Mouse (Mus musculus) forebrain, embryonic 11.5 days (tissue): ENCODE results near the gene Foxred1. TPM values are rescaled to one million over a fixed set of nuclear protein-coding genes. Genes with fewer than 3 reads are reported as not detected.
A peak's percentile ranks its signal among the peaks of the same experiment; 100 is the strongest.

Experiments used
- ATAC-seq: fragments of 200-750 bp; cut with Nextera tagmentation; replicated peaks from 2 replicates; pipeline ENCODE4 v1.8.0; 2017; ENCODE audit warnings: moderate TSS enrichment; ENCODE audit not compliant: low FRiP score
- DNase-seq: peaks from one replicate; pipeline ENCODE4 v3.0.0-alpha.2; 2017; ENCODE audit warnings: low spot score
- H3K27ac ChIP-seq: fragments of 300-500 bp; sonication (generic); 2 replicates; pipeline ENCODE4 v1.5.1; 2014; ENCODE audit warnings: low read depth, low read length
- H3K27me3 ChIP-seq: fragments of 300-500 bp; sonication (generic); 2 replicates; pipeline ENCODE4 v1.6.1; 2014; ENCODE audit warnings: mild to moderate bottlenecking, low read length, mixed read lengths; ENCODE audit not compliant: control insufficient read depth, insufficient read depth
- H3K36me3 ChIP-seq: fragments of 300-500 bp; sonication (generic); 2 replicates; pipeline ENCODE4 v1.6.1; 2014; ENCODE audit warnings: mild to moderate bottlenecking, low read length, moderate library complexity, mixed read lengths; ENCODE audit not compliant: control insufficient read depth, insufficient read depth
- H3K4me1 ChIP-seq: fragments of 300-500 bp; sonication (generic); replicated peaks from 2 replicates; pipeline ENCODE4 v1.6.1; 2014; ENCODE audit warnings: low read length, mixed read lengths; ENCODE audit not compliant: control insufficient read depth, insufficient read depth
- H3K4me2 ChIP-seq: fragments of 300-500 bp; sonication (generic); 2 replicates; pipeline ENCODE4 v1.6.1; 2014; ENCODE audit warnings: low read depth, mild to moderate bottlenecking, low read length, moderate library complexity, mixed read lengths; ENCODE audit not compliant: severe bottlenecking
- H3K4me3 ChIP-seq: fragments of 300-500 bp; sonication (generic); 2 replicates; pipeline ENCODE4 v1.5.1; 2014; ENCODE audit warnings: low read depth, low read length
- H3K9ac ChIP-seq: fragments of 300-500 bp; sonication (generic); 2 replicates; pipeline ENCODE4 v1.6.1; 2014; ENCODE audit warnings: low read length
- H3K9me3 ChIP-seq: fragments of 300-500 bp; sonication (generic); 2 replicates; pipeline ENCODE4 v1.6.1; 2016; ENCODE audit warnings: low read length, mixed read lengths; ENCODE audit not compliant: control insufficient read depth
- WGBS: fragments of 180-500 bp; shearing (Covaris S2); extraction: QIAGEN DNeasy Blood & Tissue Kit; methylation state at CpG from one replicate; pipeline ENCODE4 v1.1.7; 2014; 5-methylcytosine and 5-hydroxymethylcytosine counted together
- polyA plus RNA-seq: library from polyadenylated mRNA; unstranded; fragments of >200 nt; fragmentation: Nextera tagmentation; extraction: Ambion mirVana; gene quantifications from 2 replicates; pipeline ENCODE4 v1.2.1, GENCODE M21; 2014

The Foxred1 gene
- polyA plus RNA-seq, 1 experiment from 2014 or later: 49.2 TPM

- no peaks in the 10 kb centered on the region; the same call in 1 of the 2 replicates for H3K4me1 ChIP-seq
- peak; percentile 74; the same call in 1 of the 2 replicates for ATAC-seq
- no peaks in the 10 kb centered on the region for H3K9me3 ChIP-seq
- H3K36me3 ChIP-seq: no peaks in the 10 kb centered on the region
- H3K4me3 ChIP-seq: peak overlapping the region; percentile 63
- H3K9ac ChIP-seq: peak overlapping the region; percentile 78
- no peak for DNase-seq
- peak overlapping the region; percentile 79 for H3K4me2 ChIP-seq
- WGBS: 26% methylated on average over 18 of the region's 18 CpGs
- H3K27me3 ChIP-seq: no peaks in the 10 kb centered on the region
- no peak overlapping the region for H3K27ac ChIP-seq
Observed at GRCm38 (mm10) chr9:35198945-35199771, 11.7 kb downstream of the Foxred1 start.

GRCm38 (mm10) chr9:35198351-35198750 is 12.5 kb downstream of the Foxred1 start:
- H3K4me3 ChIP-seq: no peak overlapping the region
- no peak overlapping the region for H3K27ac ChIP-seq
- H3K9me3 ChIP-seq: no peaks in the 10 kb centered on the region
- DNase-seq (no peak), ATAC-seq (no peak)
- WGBS: 84% methylated on average over 10 of the region's 10 CpGs
- H3K36me3 ChIP-seq: no peaks in the 10 kb centered on the region
- H3K4me2 ChIP-seq: no peak overlapping the region
- H3K4me1 ChIP-seq: no peaks in the 10 kb centered on the region; the same call in 1 of the 2 replicates
- no peak overlapping the region for H3K9ac ChIP-seq
- H3K27me3 ChIP-seq: no peaks in the 10 kb centered on the region

GRCm38 (mm10) chr9:35197625-35198024 is 13.2 kb downstream of the Foxred1 start:
- H3K27ac ChIP-seq: no peak overlapping the region
- WGBS: 87% methylated on average over 3 of the region's 3 CpGs

DNA sequence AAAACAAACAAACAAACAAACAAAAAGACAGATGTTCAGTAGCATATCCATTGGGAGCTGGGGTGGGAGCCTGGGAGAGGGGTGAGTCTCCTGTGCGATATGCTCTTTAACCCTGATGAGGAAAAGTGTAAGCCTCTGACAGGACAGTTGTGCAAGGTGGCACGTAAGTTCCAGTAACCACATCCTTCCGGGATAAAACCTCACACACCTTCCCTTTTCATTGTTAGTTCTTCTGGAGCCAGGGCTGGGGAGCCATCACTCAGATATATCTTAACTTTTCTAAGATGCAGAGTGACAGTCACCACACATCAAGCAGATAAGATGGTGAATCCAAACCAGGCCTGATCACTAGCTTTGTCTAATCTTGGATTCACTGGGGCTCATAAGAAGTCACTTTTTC is 16.8 kb downstream of the Foxred1 start:
- 93% methylated on average over 3 of the region's 3 CpGs for WGBS
- ATAC-seq: no peak
- no peak overlapping the region for H3K4me3 ChIP-seq

More at GRCm38 (mm10) chr9:35197625-35198024, 13.2 kb downstream of the Foxred1 start:
- no peaks in the 10 kb centered on the region for H3K27me3 ChIP-seq
- no peak for ATAC-seq
- no peak overlapping the region for H3K4me2 ChIP-seq
- H3K9ac ChIP-seq: no peak overlapping the region
- DNase-seq: no peak
- no peaks in the 10 kb centered on the region for H3K9me3 ChIP-seq
- no peaks in the 10 kb centered on the region for H3K36me3 ChIP-seq
- no peak overlapping the region for H3K4me3 ChIP-seq
- no peaks in the 10 kb centered on the region; the same call in 1 of the 2 replicates for H3K4me1 ChIP-seq

GRCm38 (mm10) chr9:35192983-35193542 is 17.8 kb downstream of the Foxred1 start:
- no peaks in the 10 kb centered on the region for H3K9me3 ChIP-seq
- H3K4me1 ChIP-seq: no peaks in the 10 kb centered on the region
- H3K9ac ChIP-seq: no peak overlapping the region
- DNase-seq: no peak
- 80% methylated on average over 11 of the region's 11 CpGs for WGBS
- no peak overlapping the region for H3K4me2 ChIP-seq
- no peaks in the 10 kb centered on the region for H3K27me3 ChIP-seq
- H3K27ac ChIP-seq: no peak overlapping the region
- H3K36me3 ChIP-seq: no peaks in the 10 kb centered on the region
- no peak overlapping the region for H3K4me3 ChIP-seq
- no peak for ATAC-seq

More for the DNA sequence above, 16.8 kb downstream of the Foxred1 start:
- no peak overlapping the region for H3K27ac ChIP-seq
- no peaks in the 10 kb centered on the region for H3K9me3 ChIP-seq
- no peaks in the 10 kb centered on the region for H3K36me3 ChIP-seq
- no peak for DNase-seq
- H3K4me2 ChIP-seq: no peak overlapping the region
- H3K9ac ChIP-seq: no peak overlapping the region
- no peaks in the 10 kb centered on the region for H3K27me3 ChIP-seq
- H3K4me1 ChIP-seq: no peaks in the 10 kb centered on the region

DNA sequence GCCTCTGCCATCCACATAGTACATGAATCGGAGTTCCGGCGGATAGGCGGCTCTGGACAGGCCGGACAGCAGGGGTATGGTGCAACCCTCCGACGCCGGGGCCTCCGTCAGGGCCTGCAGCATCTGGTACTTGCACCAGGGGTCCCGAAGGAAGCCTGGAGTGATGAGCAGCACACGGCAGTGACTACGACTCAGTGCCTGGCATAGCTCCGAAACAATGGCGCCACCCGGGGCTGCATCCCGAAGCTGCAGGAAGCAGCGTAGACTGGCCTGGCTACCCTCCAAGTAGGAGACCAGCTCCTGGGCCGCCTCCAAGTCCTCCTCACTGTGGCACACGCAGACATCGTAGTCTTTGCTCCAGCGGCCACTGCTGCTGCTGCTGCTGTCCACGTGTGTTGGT is 22.2 kb downstream of the Foxred1 start:
- DNase-seq: no peak
- H3K36me3 ChIP-seq: no peaks in the 10 kb centered on the region
- H3K9ac ChIP-seq: no peak overlapping the region
- no peaks in the 10 kb centered on the region for H3K4me1 ChIP-seq
- ATAC-seq: no peak
- H3K27ac ChIP-seq: no peak overlapping the region
- H3K4me2 ChIP-seq: no peak overlapping the region
- H3K4me3 ChIP-seq: no peak overlapping the region
- 77% methylated on average over 22 of the region's 22 CpGs for WGBS
- H3K9me3 ChIP-seq: no peaks in the 10 kb centered on the region
- H3K27me3 ChIP-seq: no peaks in the 10 kb centered on the region

DNA sequence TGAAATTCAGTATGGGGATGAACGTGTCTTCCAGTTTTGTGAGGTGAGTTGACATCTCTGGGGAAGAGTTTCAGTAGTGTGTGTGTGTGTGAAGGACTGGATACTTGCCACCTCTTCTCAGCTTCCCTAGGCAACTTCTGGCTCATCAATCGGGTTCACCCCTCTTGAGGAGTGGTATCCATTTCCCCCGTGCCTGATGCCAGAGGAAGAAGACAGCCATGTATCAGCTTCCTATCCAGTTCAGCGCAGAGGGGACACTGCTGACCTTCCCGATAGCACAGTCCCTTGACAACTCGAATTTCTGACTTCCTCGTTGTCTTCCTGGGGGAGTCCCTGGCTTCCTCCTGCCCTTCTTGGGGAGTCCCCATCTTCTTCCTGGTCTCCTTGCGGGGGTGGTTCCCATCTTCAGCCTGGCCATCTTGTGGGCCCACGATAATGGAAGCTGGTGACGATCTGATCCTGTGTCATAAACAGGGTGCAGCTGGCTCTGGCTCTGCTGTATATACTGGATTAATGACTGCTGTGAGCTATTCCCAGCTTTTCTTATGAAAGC is 23.4 kb downstream of the Foxred1 start:
- Histone ChIP-seq H3K27ac (no peak overlapping the region), H3K36me3 (no peaks in the 10 kb centered on the region), H3K4me1 (no peaks in the 10 kb centered on the region), H3K4me2 (no peak overlapping the region), H3K27me3 (no peaks in the 10 kb centered on the region), H3K9ac (no peak overlapping the region), H3K4me3 (no peak overlapping the region), H3K9me3 (no peaks in the 10 kb centered on the region)
- DNase-seq (no peak), ATAC-seq (no peak)
- WGBS: 90% methylated on average over 10 of the region's 10 CpGs

- ATAC-seq: no peak
- 80% methylated on average over 4 of the region's 4 CpGs for WGBS
- Histone ChIP-seq H3K4me2 (no peak overlapping the region), H3K4me1 (no peaks in the 10 kb centered on the region), H3K27me3 (no peaks in the 10 kb centered on the region), H3K36me3 (no peaks in the 10 kb centered on the region), H3K9ac (no peak overlapping the region), H3K27ac (no peak overlapping the region), H3K4me3 (no peak overlapping the region), H3K9me3 (no peaks in the 10 kb centered on the region)
- DNase-seq: no peak
Observed at GRCm38 (mm10) chr9:35186430-35186829, 24.4 kb downstream of the Foxred1 start.
